Mouse (Mus musculus) midbrain, embryonic 14.5 days (tissue): ENCODE results near the gene Gm10491. TPM values are rescaled to one million over a fixed set of nuclear protein-coding genes. Genes with fewer than 3 reads are reported as not detected.

Source experiments
- ATAC-seq: fragments of 200-750 bp; cut with Nextera tagmentation; 2 replicates; pipeline ENCODE4 v1.8.0; 2017; ENCODE audit warnings: moderate number of reproducible peaks, moderate library complexity; ENCODE audit not compliant: low FRiP score, low TSS enrichment
- DNase-seq: peaks from one replicate; pipeline ENCODE4 v3.0.0-alpha.2; 2015
- H3K27ac ChIP-seq: fragments of 300-500 bp; sonication (generic); replicated peaks from 2 replicates; pipeline ENCODE4 v1.5.1; 2014; ENCODE audit warnings: mild to moderate bottlenecking, low read depth, low read length, moderate library complexity
- H3K27me3 ChIP-seq: fragments of 300-500 bp; sonication (generic); 2 replicates; pipeline ENCODE4 v1.6.1; 2014; ENCODE audit warnings: low read length, control low read depth, mixed read lengths; ENCODE audit not compliant: control insufficient read depth, insufficient read depth
- H3K36me3 ChIP-seq: fragments of 300-500 bp; sonication (generic); 2 replicates; pipeline ENCODE4 v1.6.1; 2014; ENCODE audit warnings: low read length, control low read depth; ENCODE audit not compliant: control insufficient read depth, insufficient read depth
- H3K4me1 ChIP-seq: fragments of 300-500 bp; sonication (generic); 2 replicates; pipeline ENCODE4 v1.6.1; 2014; ENCODE audit warnings: mild to moderate bottlenecking, antibody characterized with exemption, low read length, control low read depth; ENCODE audit not compliant: control insufficient read depth, insufficient read depth
- H3K4me2 ChIP-seq: fragments of 300-500 bp; sonication (generic); 2 replicates; pipeline ENCODE4 v1.6.1; 2014; ENCODE audit warnings: mild to moderate bottlenecking, low read length, moderate library complexity
- H3K4me3 ChIP-seq: fragments of 300-500 bp; sonication (generic); replicated peaks from 2 replicates; pipeline ENCODE4 v1.5.1; 2014; ENCODE audit warnings: low read depth, low read length
- H3K9ac ChIP-seq: fragments of 300-500 bp; sonication (generic); replicated peaks from 2 replicates; pipeline ENCODE4 v1.6.1; 2014; ENCODE audit warnings: mild to moderate bottlenecking, low read length, moderate library complexity
- H3K9me3 ChIP-seq: fragments of 300-500 bp; sonication (generic); 2 replicates; pipeline ENCODE4 v1.6.1; 2016; ENCODE audit warnings: low read length, control low read depth, mixed read lengths; ENCODE audit not compliant: control insufficient read depth
- WGBS: fragments of 180-500 bp; shearing (Covaris S2); extraction: QIAGEN DNeasy Blood & Tissue Kit; methylation state at CpG from one replicate; pipeline ENCODE4 v1.1.7; 2014; 5-methylcytosine and 5-hydroxymethylcytosine counted together
- polyA plus RNA-seq: library from polyadenylated mRNA; unstranded; fragments of >200 nt; fragmentation: Nextera tagmentation; extraction: Ambion mirVana; gene quantifications from 2 replicates; pipeline ENCODE4 v1.2.1, GENCODE M21; 2014

Gene Gm10491
- polyA plus RNA-seq, 1 experiment from 2014 or later = not detected

- Histone ChIP-seq H3K9ac (no peak overlapping the region), H3K27me3 (no peaks in the 10 kb centered on the region), H3K9me3 (no peaks in the 10 kb centered on the region), H3K4me3 (no peak overlapping the region), H3K36me3 (peaks cover 16% of the 10 kb centered on the region; the same call in 1 of the 2 replicates), H3K4me2 (no peak overlapping the region), H3K27ac (no peak overlapping the region), H3K4me1 (no peaks in the 10 kb centered on the region)
- DNase-seq (no peak), ATAC-seq (no peak)
- 53% methylated on average over 2 of the region's 2 CpGs for WGBS
Measured at GRCm38 (mm10) chrX:7868506-7868905, 39.1 kb downstream of the Gm10491 start.

- ATAC-seq (no peak), DNase-seq (no peak)
- Histone ChIP-seq H3K4me3 (no peak overlapping the region), H3K9me3 (no peaks in the 10 kb centered on the region), H3K27ac (no peak overlapping the region), H3K27me3 (no peaks in the 10 kb centered on the region), H3K9ac (no peak overlapping the region), H3K36me3 (peaks cover 12% of the 10 kb centered on the region; the same call in 1 of the 2 replicates), H3K4me1 (no peaks in the 10 kb centered on the region), H3K4me2 (no peak overlapping the region)
- 100% methylated on average over 1 of the region's 1 CpGs for WGBS
Measured at GRCm38 (mm10) chrX:7867141-7867540, 40.5 kb downstream of the Gm10491 start.

GRCm38 (mm10) chrX:7865786-7866185, 41.8 kb downstream of the Gm10491 start:
- no peak overlapping the region for H3K27ac ChIP-seq
- H3K9ac ChIP-seq = no peak overlapping the region
- H3K36me3 ChIP-seq = peaks cover 9% of the 10 kb centered on the region; the same call in 1 of the 2 replicates
- H3K4me2 ChIP-seq = no peak overlapping the region
- 67% methylated on average over 2 of the region's 2 CpGs for WGBS
- H3K9me3 ChIP-seq = no peaks in the 10 kb centered on the region
- no peaks in the 10 kb centered on the region for H3K4me1 ChIP-seq
- H3K4me3 ChIP-seq = no peak overlapping the region
- H3K27me3 ChIP-seq = no peaks in the 10 kb centered on the region
- no peak for DNase-seq
- no peak for ATAC-seq

GRCm38 (mm10) chrX:7865343-7865742, 42.3 kb downstream of the Gm10491 start:
- H3K4me1 ChIP-seq = no peaks in the 10 kb centered on the region
- WGBS = 76% methylated on average over 2 of the region's 2 CpGs
- peaks cover 9% of the 10 kb centered on the region; the same call in 1 of the 2 replicates for H3K36me3 ChIP-seq
- H3K4me3 ChIP-seq = no peak overlapping the region
- ATAC-seq (no peak), DNase-seq (no peak)
- H3K4me2 ChIP-seq = no peak overlapping the region
- no peak overlapping the region for H3K27ac ChIP-seq
- no peak overlapping the region for H3K9ac ChIP-seq
- no peaks in the 10 kb centered on the region for H3K27me3 ChIP-seq
- no peaks in the 10 kb centered on the region for H3K9me3 ChIP-seq

GRCm38 (mm10) chrX:7864551-7864950, 43.1 kb downstream of the Gm10491 start:
- peaks cover 9% of the 10 kb centered on the region; the same call in 1 of the 2 replicates for H3K36me3 ChIP-seq
- no peak overlapping the region for H3K27ac ChIP-seq
- ATAC-seq = no peak
- H3K9ac ChIP-seq = no peak overlapping the region
- no peaks in the 10 kb centered on the region for H3K27me3 ChIP-seq
- H3K4me1 ChIP-seq = no peaks in the 10 kb centered on the region
- no peaks in the 10 kb centered on the region for H3K9me3 ChIP-seq
- H3K4me2 ChIP-seq = no peak overlapping the region
- 87% methylated on average over 3 of the region's 3 CpGs for WGBS
- DNase-seq = no peak
- no peak overlapping the region for H3K4me3 ChIP-seq

- peaks cover 8% of the 10 kb centered on the region; the same call in 1 of the 2 replicates for H3K36me3 ChIP-seq
- no peaks in the 10 kb centered on the region for H3K9me3 ChIP-seq
- no peak overlapping the region for H3K4me3 ChIP-seq
- DNase-seq (no peak), ATAC-seq (no peak)
- no peak overlapping the region for H3K9ac ChIP-seq
- H3K27me3 ChIP-seq = no peaks in the 10 kb centered on the region
- H3K4me1 ChIP-seq = no peaks in the 10 kb centered on the region
- 90% methylated on average over 1 of the region's 1 CpGs for WGBS
- H3K4me2 ChIP-seq = no peak overlapping the region
- H3K27ac ChIP-seq = no peak overlapping the region
Measured at GRCm38 (mm10) chrX:7863181-7863580, 44.5 kb downstream of the Gm10491 start.

- no peaks in the 10 kb centered on the region for H3K9me3 ChIP-seq
- H3K9ac ChIP-seq = no peak overlapping the region
- 78% methylated on average over 3 of the region's 3 CpGs for WGBS
- ATAC-seq = no peak
- no peaks in the 10 kb centered on the region for H3K27me3 ChIP-seq
- no peak overlapping the region for H3K4me2 ChIP-seq
- no peaks in the 10 kb centered on the region for H3K4me1 ChIP-seq
- 0 out of 2 replicates have a peak, but pooled peaks cover 2% of the 10 kb centered on the region for H3K36me3 ChIP-seq
- no peak for DNase-seq
- H3K27ac ChIP-seq = no peak overlapping the region
- H3K4me3 ChIP-seq = no peak overlapping the region
Measured at GRCm38 (mm10) chrX:7859191-7859753, 48.4 kb downstream of the Gm10491 start.

Other genes starting within 250 kb of the Gm10491 start
- 11.2 and 22.4 TPM in 2 replicates for gene Plp2, start 236.4 kb downstream of the Gm10491 start, polyA plus RNA-seq
- gene Magix, start 226.6 kb downstream of the Gm10491 start, polyA plus RNA-seq = 0.16 TPM in 2 replicates
- 39.3 and 53.8 TPM in 2 replicates for gene Gpkow, start 210.7 kb downstream of the Gm10491 start, polyA plus RNA-seq
- 23.9 and 29.5 TPM in 2 replicates for gene Wdr45, start 193.5 kb downstream of the Gm10491 start, polyA plus RNA-seq
- gene Gm45208, start 185.6 kb downstream of the Gm10491 start, polyA plus RNA-seq = not detected in 2 replicates
- gene Praf2, start 179.4 kb downstream of the Gm10491 start, polyA plus RNA-seq = 126 and 144 TPM in 2 replicates
- 72.2 and 73.0 TPM in 2 replicates for gene Ccdc120, start 156.9 kb downstream of the Gm10491 start, polyA plus RNA-seq
- 21.7 and 21.8 TPM in 2 replicates for gene Tfe3, start 145.3 kb downstream of the Gm10491 start, polyA plus RNA-seq
- 56.0 and 56.6 TPM in 2 replicates for gene Gripap1, start 118.1 kb downstream of the Gm10491 start, polyA plus RNA-seq
- 1.7 and 2.3 TPM in 2 replicates for gene Kcnd1, start 85.5 kb downstream of the Gm10491 start, polyA plus RNA-seq
- 32.3 and 38.0 TPM in 2 replicates for gene Otud5, start 66.5 kb downstream of the Gm10491 start, polyA plus RNA-seq
- gene Pim2, start 29.6 kb downstream of the Gm10491 start, polyA plus RNA-seq = 13.9 and 18.8 TPM in 2 replicates
- gene Slc35a2, start 23.8 kb downstream of the Gm10491 start, polyA plus RNA-seq = 17.4 and 24.6 TPM in 2 replicates
- gene Pqbp1, start 8.6 kb downstream of the Gm10491 start, polyA plus RNA-seq = 181 and 219 TPM in 2 replicates
- 171 and 214 TPM in 2 replicates for gene Timm17b, start 8.5 kb downstream of the Gm10491 start, polyA plus RNA-seq
- not detected in 2 replicates for gene Gm10490, start 1.7 kb upstream of the Gm10491 start, polyA plus RNA-seq
- gene Pcsk1n, start 12.0 kb upstream of the Gm10491 start, polyA plus RNA-seq = 197 and 199 TPM in 2 replicates
- gene Eras, start 20.8 kb upstream of the Gm10491 start, polyA plus RNA-seq = not detected in 2 replicates
- 59.7 and 70.2 TPM in 2 replicates for gene Hdac6, start 40.1 kb upstream of the Gm10491 start, polyA plus RNA-seq
- 0.11 TPM in 1 of 2 replicates, not detected in the other for gene Gata1, start 70.2 kb upstream of the Gm10491 start, polyA plus RNA-seq
- gene Glod5, start 110.7 kb upstream of the Gm10491 start, polyA plus RNA-seq = not detected in 2 replicates
- gene Suv39h1, start 166.9 kb upstream of the Gm10491 start, polyA plus RNA-seq = 34.0 and 38.2 TPM in 2 replicates
- 0.16 TPM in 1 of 2 replicates, not detected in the other for gene Was, start 182.7 kb upstream of the Gm10491 start, polyA plus RNA-seq
- gene Wdr13, start 225.1 kb upstream of the Gm10491 start, polyA plus RNA-seq = 54.4 and 57.9 TPM in 2 replicates
- 386 and 395 TPM in 2 replicates for gene Rbm3, start 238.0 kb upstream of the Gm10491 start, polyA plus RNA-seq